Mouse (Mus musculus) gonadal fat pad, adult 2 months (tissue): ENCODE data around the gene Ptprk. TPM values are rescaled to one million over a fixed set of nuclear protein-coding genes. Genes with fewer than 3 reads are reported as not detected.

Experiments used
- DNase-seq: peaks from one replicate; pipeline ENCODE4 v3.0.0-alpha.2; 2012; ENCODE audit warnings: low read depth
- polyA plus RNA-seq: library from polyadenylated mRNA; depleted of rRNA; stranded (reverse); fragments of >200 nt; gene quantifications from 2 replicates; pipeline ENCODE4 v1.2.3, GENCODE M21; 2012

Ptprk gene
- polyA plus RNA-seq, 1 experiment: 11.4 TPM

GRCm38 (mm10) chr10:28112826-28113589 lies 38.4 kb downstream of the Ptprk start:
- no peak for DNase-seq

- no peak for DNase-seq
Observed at GRCm38 (mm10) chr10:28113879-28114278, 39.3 kb downstream of the Ptprk start.

DNA sequence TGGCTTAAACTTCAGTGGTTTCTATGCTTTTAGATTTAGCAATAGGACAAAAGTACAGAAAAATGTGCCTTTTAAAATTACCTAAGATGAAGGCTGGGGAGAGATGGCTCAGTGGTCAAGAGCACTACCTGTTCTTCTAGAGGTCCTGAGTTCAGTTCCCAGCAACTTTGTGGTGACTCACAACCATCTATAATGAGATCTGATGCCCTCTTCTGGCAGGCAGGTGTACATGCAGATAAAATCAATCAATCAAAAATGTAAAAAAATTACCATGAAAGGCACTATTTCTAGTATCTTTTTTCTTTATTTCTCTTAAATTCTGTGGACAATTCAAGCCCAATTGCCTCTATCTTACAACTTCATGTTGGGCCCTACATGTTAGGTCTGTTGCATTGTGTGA lies 42.4 kb downstream of the Ptprk start:
- DNase-seq: no peak

- no peak for DNase-seq
Observed at GRCm38 (mm10) chr10:28118783-28119365, 44.3 kb downstream of the Ptprk start.

DNA sequence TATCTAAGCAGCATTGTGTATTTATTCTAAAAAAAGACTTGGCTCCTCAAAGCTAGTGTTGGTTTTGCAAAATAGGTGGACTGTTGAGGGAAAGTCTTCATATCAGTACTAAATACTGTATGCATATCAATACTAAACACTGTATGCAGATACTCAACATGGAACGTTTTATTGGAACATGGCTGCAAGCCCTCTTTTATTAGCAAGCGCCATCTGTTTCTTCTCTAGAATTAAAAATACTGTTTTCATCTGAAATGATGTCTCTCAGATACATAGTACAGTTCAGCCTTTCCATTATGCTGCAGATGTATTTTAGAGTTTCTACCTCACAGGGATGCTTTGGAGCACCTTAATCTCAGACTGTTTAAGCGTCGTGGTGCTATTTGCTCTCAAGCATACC lies 49.3 kb downstream of the Ptprk start:
- DNase-seq: no peak

DNA sequence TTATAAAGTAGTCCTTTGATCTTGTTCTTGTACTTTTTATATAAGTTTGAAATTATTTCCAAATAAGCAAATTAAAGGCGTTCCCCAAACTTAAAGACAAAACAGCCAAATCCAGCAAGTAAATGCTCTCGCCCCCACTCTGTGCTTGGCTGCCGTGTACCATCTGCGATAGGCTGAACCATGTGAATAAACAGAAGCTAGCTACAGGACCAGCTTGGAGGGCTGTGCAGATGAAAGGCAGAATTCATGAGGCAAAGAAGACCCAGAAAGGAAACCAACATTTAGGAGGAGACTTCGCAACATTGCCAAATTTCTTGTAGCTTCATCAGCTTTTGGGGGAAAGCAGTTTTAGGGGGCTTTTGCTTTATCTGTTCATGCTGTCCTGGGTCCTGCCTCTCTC lies 53.4 kb downstream of the Ptprk start:
- DNase-seq: no peak

GRCm38 (mm10) chr10:28128450-28128849 lies 53.8 kb downstream of the Ptprk start:
- DNase-seq: no peak

DNA sequence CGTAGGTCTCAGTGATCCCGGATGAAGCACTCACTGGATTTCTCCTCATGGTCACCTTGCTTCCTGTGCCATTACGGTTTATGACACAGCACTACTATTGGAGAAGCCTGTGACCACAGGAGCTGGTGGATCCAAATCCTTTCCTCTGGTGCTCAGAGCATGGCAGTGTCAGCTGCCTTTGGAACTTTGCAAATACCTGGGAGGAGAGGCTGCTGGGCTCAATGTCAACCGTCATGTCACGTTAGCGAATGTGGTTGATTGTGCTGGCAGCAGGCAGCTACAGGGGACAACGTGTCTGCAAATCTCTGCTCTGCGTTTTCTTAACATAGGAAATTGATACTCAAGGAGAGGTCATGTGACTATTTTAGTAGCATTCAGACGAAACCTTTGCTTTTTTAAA lies 55.8 kb downstream of the Ptprk start:
- no peak for DNase-seq

- DNase-seq: no peak
Observed at GRCm38 (mm10) chr10:28133770-28134169, 59.1 kb downstream of the Ptprk start.

GRCm38 (mm10) chr10:28138399-28138798 lies 63.8 kb downstream of the Ptprk start:
- DNase-seq: no peak

- DNase-seq: no peak
Observed at GRCm38 (mm10) chr10:28144459-28144858, 69.8 kb downstream of the Ptprk start.

GRCm38 (mm10) chr10:28145326-28145725 lies 70.7 kb downstream of the Ptprk start:
- no peak for DNase-seq

DNA sequence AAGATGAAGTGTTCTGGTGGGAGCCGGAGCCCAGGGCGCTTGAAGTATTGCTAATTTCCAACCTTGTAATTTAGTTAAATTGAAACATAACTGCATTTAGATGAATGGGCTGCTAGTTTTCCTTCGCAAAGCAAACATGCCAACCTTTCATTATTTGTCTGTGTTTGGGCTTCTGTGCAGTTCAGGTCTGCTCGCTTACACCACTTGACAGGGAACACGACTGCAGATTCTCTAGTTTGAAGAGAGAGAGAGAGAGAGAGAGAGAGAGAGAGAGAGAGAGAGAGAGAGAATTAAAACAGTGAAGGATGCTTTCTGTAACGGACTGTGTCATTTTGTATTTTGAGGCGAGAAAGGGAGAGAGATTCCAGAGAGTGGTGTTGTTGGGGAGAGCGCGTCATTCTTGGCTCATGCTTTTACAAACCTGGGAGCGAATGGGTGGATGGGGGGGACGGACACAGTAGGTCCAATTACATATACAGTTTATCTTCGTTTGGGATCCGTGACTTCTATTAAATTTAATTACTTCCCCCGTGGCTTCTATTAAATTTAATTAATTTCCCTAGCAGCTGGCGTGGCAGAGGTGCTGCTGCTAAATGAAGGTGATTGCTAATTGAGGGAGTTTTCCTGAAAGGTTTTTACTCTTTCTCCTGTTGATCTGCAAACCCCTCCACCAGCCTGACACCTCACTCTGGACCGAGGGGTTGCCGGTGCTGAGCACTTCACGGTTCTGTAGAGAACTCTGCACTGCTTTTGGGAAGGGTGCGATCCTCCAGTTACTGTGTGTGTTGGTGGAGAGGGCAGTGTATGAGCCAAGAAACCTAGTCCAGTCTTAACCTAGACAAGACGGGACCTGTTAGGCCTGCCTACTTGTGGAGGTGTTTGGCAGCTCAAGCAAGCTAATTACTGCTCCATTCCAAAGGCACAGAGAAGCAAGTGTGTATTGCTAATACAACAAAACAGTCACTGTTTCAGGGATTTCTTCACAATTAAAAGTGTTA lies 81.4 kb downstream of the Ptprk start:
- DNase-seq: peak; percentile 94

DNA sequence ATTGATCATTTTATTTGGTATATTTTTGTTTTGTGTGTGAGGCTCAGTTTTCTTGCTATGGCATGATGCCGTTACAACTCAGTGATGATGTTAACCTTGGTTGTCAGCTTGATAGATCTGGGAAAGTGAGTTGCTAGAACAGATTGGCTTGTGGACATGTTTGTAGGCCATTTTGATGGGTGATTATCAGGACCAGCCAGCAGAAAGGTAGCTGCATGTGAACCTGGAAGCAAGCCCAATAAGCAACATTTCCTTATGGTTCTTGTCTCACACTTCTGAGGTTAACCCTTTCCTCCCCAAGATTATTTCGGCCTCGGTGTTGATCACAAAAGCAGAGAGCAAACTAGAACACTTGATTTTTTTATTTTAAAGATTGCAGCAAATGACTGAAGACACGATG lies 85.1 kb downstream of the Ptprk start:
- DNase-seq: no peak

DNA sequence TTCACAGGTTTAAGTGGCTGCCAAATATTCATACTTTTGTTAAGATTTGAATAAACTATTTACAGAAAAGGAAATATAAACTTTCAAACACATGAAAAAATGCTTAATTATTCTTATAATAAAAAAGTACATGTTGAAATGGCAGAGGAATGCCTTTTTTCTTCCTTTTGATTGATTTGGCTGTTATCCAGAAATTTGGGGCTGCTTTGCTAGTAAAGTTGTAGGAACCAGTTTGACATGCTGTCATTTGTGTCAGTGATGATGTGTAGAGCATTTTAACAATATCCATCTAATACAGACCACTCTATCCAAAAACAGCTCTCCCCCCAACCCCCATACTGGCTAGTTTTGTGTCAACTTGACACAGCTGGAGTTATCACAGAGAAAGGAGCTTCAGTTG lies 86.7 kb downstream of the Ptprk start:
- DNase-seq: no peak

GRCm38 (mm10) chr10:28164250-28164649 lies 89.6 kb downstream of the Ptprk start:
- no peak for DNase-seq

DNA sequence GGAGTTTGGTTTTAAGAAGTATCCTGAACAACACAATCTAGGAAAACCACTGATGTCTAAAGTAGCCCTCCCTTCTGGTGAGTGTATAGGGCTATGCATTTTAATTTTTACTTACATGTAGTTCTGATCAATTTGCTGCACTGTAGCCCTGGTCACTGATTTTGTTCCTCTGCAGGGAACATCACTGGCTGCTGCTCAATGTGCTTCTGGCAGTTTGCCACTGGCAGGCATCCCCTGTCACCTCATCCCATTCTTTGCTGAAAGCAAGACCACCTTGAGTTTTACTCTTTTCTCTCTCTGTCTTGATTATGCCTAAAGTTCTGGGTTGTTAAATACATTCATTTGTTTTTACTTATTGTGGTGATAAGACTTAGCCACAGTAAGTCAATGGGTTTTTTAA lies 90.1 kb downstream of the Ptprk start:
- no peak for DNase-seq

- no peak for DNase-seq
Observed at GRCm38 (mm10) chr10:28166610-28167009, 92.0 kb downstream of the Ptprk start.

DNA sequence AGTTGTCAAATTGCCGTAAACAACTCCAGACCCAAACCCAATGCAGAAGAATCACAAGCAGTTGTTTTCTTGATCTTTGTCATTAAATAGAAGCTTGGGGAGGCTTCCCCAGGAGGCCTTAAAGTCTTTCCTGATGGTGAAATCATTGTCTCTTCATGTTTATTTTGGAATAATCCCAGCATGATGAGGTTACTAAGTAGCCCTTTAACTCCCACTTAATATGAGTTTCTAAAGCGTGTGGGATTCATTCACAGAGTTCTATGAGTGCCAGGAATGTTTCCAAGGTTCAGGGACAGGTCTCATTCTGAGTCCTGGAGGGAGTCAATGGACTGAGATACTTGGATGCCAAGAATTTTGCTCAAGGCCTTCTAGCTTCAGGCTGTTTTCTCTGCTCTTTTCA lies 92.5 kb downstream of the Ptprk start:
- DNase-seq: peak; percentile 75

GRCm38 (mm10) chr10:28171196-28171595 lies 96.6 kb downstream of the Ptprk start:
- no peak for DNase-seq

GRCm38 (mm10) chr10:28178876-28179275 lies 104.3 kb downstream of the Ptprk start:
- no peak for DNase-seq

DNA sequence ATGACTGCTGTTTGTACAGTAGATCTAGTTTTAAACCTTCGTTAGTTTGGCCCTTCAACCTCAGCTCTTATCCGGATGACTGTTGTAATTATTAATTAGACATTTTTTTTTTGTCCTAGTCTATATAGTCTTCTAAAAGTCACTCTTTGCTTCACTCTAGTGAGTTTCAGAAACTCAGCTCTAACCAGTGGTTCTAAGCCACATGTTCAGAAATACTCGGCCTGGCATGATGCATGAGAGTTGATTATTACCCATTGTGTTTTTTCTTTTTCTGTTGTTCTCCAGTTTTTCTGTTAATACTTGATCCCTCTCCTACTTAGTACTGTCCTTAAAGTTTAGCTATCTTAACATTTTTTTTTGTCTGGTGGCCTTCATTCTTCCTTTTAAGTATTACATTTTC lies 107.5 kb downstream of the Ptprk start:
- no peak for DNase-seq
